In genomic region chr16:59047579-59047978, GRCm38 (mm10) we compare ENCODE assay signal across 25 mouse cellular contexts. TPM values are rescaled to one million over a fixed set of nuclear protein-coding genes. Genes with fewer than 3 reads are reported as not detected.
"Had no signal": no experiment of that assay in that cellular context is flagged by ENCODE, and none has a peak within 500 bp of the region (broad histone marks: within the 10 kb centered on the region; RNA-seq: fewer than 3 reads in every experiment).

No protein-coding gene starts in this region.

- DNase-seq: retina, postnatal 1 day; right cerebral cortex, adult 18-20 months; right cerebral cortex, postnatal 14 days; right cerebral cortex, postnatal 25 days; right cerebral cortex, postnatal 4 days; spleen, adult 18-20 months; thymus, adult 18-20 months; thymus, adult 2 months; thymus, postnatal 14 days; thymus, postnatal 25 days; thymus, postnatal 36 days; thymus, postnatal 4 days had no signal

- H3K9ac ChIP-seq: neural tube, embryonic 12.5 days; neural tube, embryonic 13.5 days; neural tube, embryonic 15.5 days; stomach, embryonic 15.5 days had no signal

- H3K4me3 ChIP-seq: neural tube, embryonic 12.5 days; neural tube, embryonic 13.5 days; neural tube, embryonic 15.5 days; stomach, embryonic 15.5 days had no signal

- H3K27me3 ChIP-seq: neural tube, embryonic 12.5 days; neural tube, embryonic 13.5 days; neural tube, embryonic 15.5 days; stomach, embryonic 15.5 days had no signal

- H3K9me3 ChIP-seq: neural tube, embryonic 12.5 days; neural tube, embryonic 13.5 days; neural tube, embryonic 15.5 days; stomach, embryonic 15.5 days had no signal

- H3K4me2 ChIP-seq: neural tube, embryonic 12.5 days; neural tube, embryonic 13.5 days; neural tube, embryonic 15.5 days; stomach, embryonic 15.5 days had no signal

- H3K27ac ChIP-seq: neural tube, embryonic 12.5 days; neural tube, embryonic 13.5 days; neural tube, embryonic 15.5 days; stomach, embryonic 15.5 days; stomach, postnatal 0 days had no signal

- H3K4me1 ChIP-seq: neural tube, embryonic 12.5 days; neural tube, embryonic 13.5 days; neural tube, embryonic 15.5 days; stomach, embryonic 15.5 days had no signal

- H3K36me3 ChIP-seq: neural tube, embryonic 12.5 days; neural tube, embryonic 13.5 days; neural tube, embryonic 15.5 days; stomach, embryonic 15.5 days had no signal

RNA-seq across cellular contexts. Expression of gene Olfr187, which starts 8.0 kb away (rescaled TPM):
- polyA plus RNA-seq: neural tube, embryonic 12.5 days; neural tube, embryonic 13.5 days; neural tube, embryonic 14.5 days; neural tube, embryonic 15.5 days; small intestine, adult 2 months; spleen, adult 2 months; stomach, embryonic 16.5 days; stomach, postnatal 0 days; testis, adult 2 months; thymus, adult 2 months; thymus, postnatal 0 days; urinary bladder, adult 2 months had no signal

RNA-seq across cellular contexts. Expression of gene Olfr186, which starts 17.5 kb away (rescaled TPM):
- polyA plus RNA-seq: neural tube, embryonic 12.5 days; neural tube, embryonic 13.5 days; neural tube, embryonic 14.5 days; neural tube, embryonic 15.5 days; small intestine, adult 2 months; spleen, adult 2 months; stomach, postnatal 0 days; testis, adult 2 months; thymus, adult 2 months; thymus, postnatal 0 days; urinary bladder, adult 2 months had no signal

RNA-seq across cellular contexts. Expression of gene Olfr190, which starts 30.2 kb away (rescaled TPM):
- polyA plus RNA-seq: neural tube, embryonic 12.5 days; neural tube, embryonic 13.5 days; neural tube, embryonic 14.5 days; neural tube, embryonic 15.5 days; small intestine, adult 2 months; spleen, adult 2 months; stomach, embryonic 14.5 days; stomach, embryonic 15.5 days; stomach, embryonic 16.5 days; stomach, postnatal 0 days; testis, adult 2 months; thymus, adult 2 months; thymus, postnatal 0 days; urinary bladder, adult 2 months had no signal

RNA-seq across cellular contexts. Expression of gene Olfr191, which starts 42.0 kb away (rescaled TPM):
- polyA plus RNA-seq: neural tube, embryonic 12.5 days; neural tube, embryonic 13.5 days; neural tube, embryonic 14.5 days; neural tube, embryonic 15.5 days; small intestine, adult 2 months; spleen, adult 2 months; stomach, embryonic 14.5 days; stomach, embryonic 15.5 days; stomach, embryonic 16.5 days; stomach, postnatal 0 days; testis, adult 2 months; thymus, adult 2 months; thymus, postnatal 0 days; urinary bladder, adult 2 months had no signal

RNA-seq across cellular contexts. Expression of gene Olfr183, which starts 52.4 kb away (rescaled TPM):
- polyA plus RNA-seq: neural tube, embryonic 12.5 days; neural tube, embryonic 13.5 days; neural tube, embryonic 14.5 days; neural tube, embryonic 15.5 days; small intestine, adult 2 months; spleen, adult 2 months; stomach, embryonic 14.5 days; stomach, embryonic 15.5 days; stomach, embryonic 16.5 days; stomach, postnatal 0 days; thymus, adult 2 months; thymus, postnatal 0 days; urinary bladder, adult 2 months had no signal
